Mouse (Mus musculus): ENCODE data around the gene Thsd4. TPM values are rescaled to one million over a fixed set of nuclear protein-coding genes. Genes with fewer than 3 reads are reported as not detected.
"Not testable (repeated sequence)": the region's sequence is repeated elsewhere in the genome, so short reads cannot be mapped to it uniquely, and the experiment has no call there.

Gene Thsd4
- polyA plus RNA-seq, 1 experiment, result 9.0 TPM

GRCm38 (mm10) chr9:60283546-60283945 lies 238.3 kb downstream of the Thsd4 start:
- Histone ChIP-seq H3K4me1 (ENCODE audit: control insufficient read depth, insufficient read depth, insufficient read length, low read length) (peaks cover 5% of the 10 kb centered on the region; the same call in 1 of the 2 replicates), H3K4me3 (ENCODE audit: low read depth, low read length) (no peak overlapping the region), H3K27ac (ENCODE audit: insufficient read depth, low read depth, low read length) (no peak overlapping the region), H3K27me3 (ENCODE audit: control insufficient read depth, insufficient read depth, low read length) (no peaks in the 10 kb centered on the region), H3K36me3 (ENCODE audit: control insufficient read depth, insufficient read depth, low read length) (no peaks in the 10 kb centered on the region)
- 76% methylated on average over 3 of the region's 3 CpGs for WGBS
- TF ChIP-seq POLR2A (IDR thresholded peaks at IDR 0.05; ENCODE audit: low read depth, low read length), result no peak
- TF ChIP-seq CTCF (IDR thresholded peaks at IDR 0.05; ENCODE audit: extremely low read depth, insufficient read length, insufficient replicate concordance, low read depth, low read length), result no peak

GRCm38 (mm10) chr9:60281281-60281680 lies 240.6 kb downstream of the Thsd4 start:
- WGBS, result 78% methylated on average over 11 of the region's 11 CpGs
- H3K4me1 ChIP-seq (ENCODE audit: control insufficient read depth, insufficient read depth, insufficient read length, low read length), result peaks cover 5% of the 10 kb centered on the region; the same call in 1 of the 2 replicates
- no peak overlapping the region for H3K27ac ChIP-seq (ENCODE audit: insufficient read depth, low read depth, low read length)
- no peak overlapping the region for H3K4me3 ChIP-seq (ENCODE audit: low read depth, low read length)
- no peaks in the 10 kb centered on the region for H3K36me3 ChIP-seq (ENCODE audit: control insufficient read depth, insufficient read depth, low read length)
- H3K27me3 ChIP-seq (ENCODE audit: control insufficient read depth, insufficient read depth, low read length), result no peaks in the 10 kb centered on the region
- no peak for TF ChIP-seq CTCF (IDR thresholded peaks at IDR 0.05; ENCODE audit: extremely low read depth, insufficient read length, insufficient replicate concordance, low read depth, low read length)

GRCm38 (mm10) chr9:60280786-60281185 lies 241.1 kb downstream of the Thsd4 start:
- TF ChIP-seq POLR2A (IDR thresholded peaks at IDR 0.05; ENCODE audit: low read depth, low read length) (no peak), CTCF (IDR thresholded peaks at IDR 0.05; ENCODE audit: extremely low read depth, insufficient read length, insufficient replicate concordance, low read depth, low read length) (no peak)
- WGBS, result 76% methylated on average over 5 of the region's 5 CpGs
- Histone ChIP-seq H3K27me3 (ENCODE audit: control insufficient read depth, insufficient read depth, low read length) (no peaks in the 10 kb centered on the region), H3K4me1 (ENCODE audit: control insufficient read depth, insufficient read depth, insufficient read length, low read length) (peaks cover 5% of the 10 kb centered on the region; the same call in 1 of the 2 replicates), H3K4me3 (ENCODE audit: low read depth, low read length) (no peak overlapping the region), H3K36me3 (ENCODE audit: control insufficient read depth, insufficient read depth, low read length) (no peaks in the 10 kb centered on the region), H3K27ac (ENCODE audit: insufficient read depth, low read depth, low read length) (no peak overlapping the region)

GRCm38 (mm10) chr9:60279556-60279955 lies 242.3 kb downstream of the Thsd4 start:
- 69% methylated on average over 6 of the region's 6 CpGs for WGBS
- peaks cover 6% of the 10 kb centered on the region; the same call in 1 of the 2 replicates for H3K4me1 ChIP-seq (ENCODE audit: control insufficient read depth, insufficient read depth, insufficient read length, low read length)
- H3K4me3 ChIP-seq (ENCODE audit: low read depth, low read length), result no peak overlapping the region
- no peak overlapping the region for H3K27ac ChIP-seq (ENCODE audit: insufficient read depth, low read depth, low read length)
- H3K27me3 ChIP-seq (ENCODE audit: control insufficient read depth, insufficient read depth, low read length), result no peaks in the 10 kb centered on the region
- TF ChIP-seq POLR2A (IDR thresholded peaks at IDR 0.05; ENCODE audit: low read depth, low read length) (no peak), CTCF (IDR thresholded peaks at IDR 0.05; ENCODE audit: extremely low read depth, insufficient read length, insufficient replicate concordance, low read depth, low read length) (no peak)
- H3K36me3 ChIP-seq (ENCODE audit: control insufficient read depth, insufficient read depth, low read length), result no peaks in the 10 kb centered on the region

- TF ChIP-seq CTCF (IDR thresholded peaks at IDR 0.05; ENCODE audit: extremely low read depth, insufficient read length, insufficient replicate concordance, low read depth, low read length) (no peak), POLR2A (IDR thresholded peaks at IDR 0.05; ENCODE audit: low read depth, low read length) (no peak)
- no peak overlapping the region for H3K27ac ChIP-seq (ENCODE audit: insufficient read depth, low read depth, low read length)
- H3K4me3 ChIP-seq (ENCODE audit: low read depth, low read length), result no peak overlapping the region
- 39% methylated on average over 5 of the region's 5 CpGs for WGBS
- no peaks in the 10 kb centered on the region for H3K36me3 ChIP-seq (ENCODE audit: control insufficient read depth, insufficient read depth, low read length)
- peaks cover 10% of the 10 kb centered on the region for H3K4me1 ChIP-seq (ENCODE audit: control insufficient read depth, insufficient read depth, insufficient read length, low read length)
- no peaks in the 10 kb centered on the region for H3K27me3 ChIP-seq (ENCODE audit: control insufficient read depth, insufficient read depth, low read length)
Observed at GRCm38 (mm10) chr9:60276351-60276750, 245.5 kb downstream of the Thsd4 start.

- no peak for TF ChIP-seq POLR2A (IDR thresholded peaks at IDR 0.05; ENCODE audit: low read depth, low read length)
- TF ChIP-seq CTCF (IDR thresholded peaks at IDR 0.05; ENCODE audit: extremely low read depth, insufficient read length, insufficient replicate concordance, low read depth, low read length), result peak; percentile 33; the same call in 1 of the 2 replicates
- 69% methylated on average over 12 of the region's 12 CpGs for WGBS
Observed at GRCm38 (mm10) chr9:60275410-60276159, 246.3 kb downstream of the Thsd4 start.

GRCm38 (mm10) chr9:60274503-60274902 lies 247.3 kb downstream of the Thsd4 start:
- H3K4me3 ChIP-seq (ENCODE audit: low read depth, low read length), result no peak overlapping the region
- H3K27me3 ChIP-seq (ENCODE audit: control insufficient read depth, insufficient read depth, low read length), result no peaks in the 10 kb centered on the region
- H3K27ac ChIP-seq (ENCODE audit: insufficient read depth, low read depth, low read length), result 0 out of 2 replicates have a peak overlapping the region, but pooled peaks have one; percentile 6
- peaks cover 10% of the 10 kb centered on the region for H3K4me1 ChIP-seq (ENCODE audit: control insufficient read depth, insufficient read depth, insufficient read length, low read length)
- no peaks in the 10 kb centered on the region for H3K36me3 ChIP-seq (ENCODE audit: control insufficient read depth, insufficient read depth, low read length)
- TF ChIP-seq CTCF (IDR thresholded peaks at IDR 0.05; ENCODE audit: extremely low read depth, insufficient read length, insufficient replicate concordance, low read depth, low read length) (no peak), POLR2A (IDR thresholded peaks at IDR 0.05; ENCODE audit: low read depth, low read length) (no peak)
- WGBS, result 22% methylated on average over 4 of the region's 4 CpGs

More at GRCm38 (mm10) chr9:60275410-60276159, 246.3 kb downstream of the Thsd4 start:
- Histone ChIP-seq H3K4me1 (ENCODE audit: control insufficient read depth, insufficient read depth, insufficient read length, low read length) (peaks cover 10% of the 10 kb centered on the region), H3K27ac (ENCODE audit: insufficient read depth, low read depth, low read length) (no peak overlapping the region), H3K36me3 (ENCODE audit: control insufficient read depth, insufficient read depth, low read length) (no peaks in the 10 kb centered on the region), H3K4me3 (ENCODE audit: low read depth, low read length) (no peak overlapping the region), H3K27me3 (ENCODE audit: control insufficient read depth, insufficient read depth, low read length) (no peaks in the 10 kb centered on the region)

GRCm38 (mm10) chr9:60272345-60272744 lies 249.5 kb downstream of the Thsd4 start:
- WGBS, result 85% methylated on average over 8 of the region's 8 CpGs
- not testable (repeated sequence) for H3K4me3 ChIP-seq (ENCODE audit: low read depth, low read length); H3K4me1 ChIP-seq (ENCODE audit: control insufficient read depth, insufficient read depth, insufficient read length, low read length); H3K36me3 ChIP-seq (ENCODE audit: control insufficient read depth, insufficient read depth, low read length); H3K27me3 ChIP-seq (ENCODE audit: control insufficient read depth, insufficient read depth, low read length); H3K27ac ChIP-seq (ENCODE audit: insufficient read depth, low read depth, low read length)

Data from small intestine, adult 2 months (tissue).